Mouse (Mus musculus) myocyte (in vitro differentiated cells): ENCODE measurements around the gene Pxmp4.

ENCODE experiments used
- CEBPB ChIP-seq: IDR thresholded peaks from 2 replicates; pipeline ENCODE4 v1.6.1; 2011; ENCODE audit warnings: mild to moderate bottlenecking, moderate library complexity; ENCODE audit not compliant: poor library complexity, insufficient read depth, severe bottlenecking
- MAX ChIP-seq: IDR thresholded peaks from one replicate; pipeline ENCODE4 v1.6.1; 2011; ENCODE audit warnings: low read depth, mild to moderate bottlenecking, control low read depth
- MYOD1 ChIP-seq, 3 experiments: IDR thresholded peaks; one replicate each; pipeline ENCODE4 v1.6.1; 2011; ENCODE audit warnings: control low read depth in 2 of 3, low read depth in 2 of 3, mild to moderate bottlenecking in 2 of 3, moderate library complexity in 1 of 3; ENCODE audit not compliant: insufficient read length in 2 of 3, control insufficient read depth in 1 of 3
- POLR2A ChIP-seq: IDR thresholded peaks from one replicate; pipeline ENCODE4 v1.6.1; 2011; ENCODE audit warnings: low read depth, mild to moderate bottlenecking, control low read depth, moderate library complexity; ENCODE audit not compliant: insufficient read length
- SRF ChIP-seq: IDR thresholded peaks from one replicate; pipeline ENCODE4 v1.6.1; 2011; ENCODE audit warnings: low read depth; ENCODE audit not compliant: control insufficient read depth, insufficient read length
- TCF12 ChIP-seq: IDR thresholded peaks from one replicate; pipeline ENCODE4 v1.6.1; 2011; ENCODE audit warnings: mild to moderate bottlenecking, control low read depth; ENCODE audit not compliant: poor library complexity, insufficient read depth, severe bottlenecking

GRCm38 (mm10) chr2:154557184-154557832 lies 46.2 kb downstream of the Pxmp4 start:
- TF ChIP-seq POLR2A (no peak), TCF12 (no peak), MAX (no peak), MYOD1 (IDR thresholded peaks at IDR 0.05; ENCODE audit: control insufficient read depth in 1 of 3, insufficient read length in 2 of 3, low read depth in 2 of 3) (no peak), SRF (no peak), CEBPB (no peak)
